Mouse (Mus musculus): ENCODE measurements around the gene Cyp4f14. TPM values are rescaled to one million over a fixed set of nuclear protein-coding genes. Genes with fewer than 3 reads are reported as not detected.

Cyp4f14 gene
- polyA plus RNA-seq (2014; fragmentation: Nextera tagmentation; extraction: Ambion mirVana): not detected in 2 replicates

DNA sequence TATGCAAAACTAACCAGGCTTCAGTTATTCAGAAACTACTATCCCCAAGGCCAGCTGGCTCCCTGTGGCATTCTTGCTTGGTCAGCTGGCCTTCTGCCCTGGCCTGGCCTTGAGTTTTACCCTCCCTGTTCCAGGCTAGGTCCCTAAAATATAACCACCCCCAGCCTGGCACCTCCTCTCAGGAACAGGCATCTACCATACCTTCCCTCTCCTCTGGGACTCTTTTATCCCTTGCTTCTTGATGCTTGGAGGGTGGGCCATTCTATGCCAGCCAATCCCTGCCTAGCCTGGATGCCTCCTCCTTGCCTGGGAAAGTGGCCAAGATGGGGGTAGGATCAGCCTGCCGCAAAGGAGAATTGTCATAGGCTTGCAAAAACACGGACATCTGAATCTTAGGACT, at the start of gene Cyp4f14:
Cyp4f14 (minus strand) TSS at position 212 of the 400 bp plus-strand sequence.
- Histone ChIP-seq H3K4me3 (ENCODE audit: low read depth, low read length) (no peak within 1 kb of the TSS), H3K27me3 (replicated peaks; ENCODE audit: control insufficient read depth, insufficient read depth, low read length) (no peaks in the 10 kb centered on the region), H3K27ac (replicated peaks; ENCODE audit: low read depth, low read length) (no peak within 1 kb of the TSS), H3K36me3 (ENCODE audit: control insufficient read depth, insufficient read depth, low read length) (no peaks in the 10 kb centered on the region), H3K4me1 (ENCODE audit: control insufficient read depth, insufficient read depth, low read length) (no peaks in the 10 kb centered on the region), H3K9me3 (ENCODE audit: control insufficient read depth, low read length) (peaks cover 11% of the 10 kb centered on the region; the same call in 1 of the 2 replicates), H3K4me2 (ENCODE audit: low read depth, low read length) (no peak within 1 kb of the TSS), H3K9ac (ENCODE audit: low read depth, low read length) (no peak within 1 kb of the TSS)
- ATAC-seq (ENCODE audit: low read depth): no peak
- no peak for DNase-seq (ENCODE audit: low spot score)
- WGBS: 50% methylated on average over 2 of the region's 2 CpGs

DNA sequence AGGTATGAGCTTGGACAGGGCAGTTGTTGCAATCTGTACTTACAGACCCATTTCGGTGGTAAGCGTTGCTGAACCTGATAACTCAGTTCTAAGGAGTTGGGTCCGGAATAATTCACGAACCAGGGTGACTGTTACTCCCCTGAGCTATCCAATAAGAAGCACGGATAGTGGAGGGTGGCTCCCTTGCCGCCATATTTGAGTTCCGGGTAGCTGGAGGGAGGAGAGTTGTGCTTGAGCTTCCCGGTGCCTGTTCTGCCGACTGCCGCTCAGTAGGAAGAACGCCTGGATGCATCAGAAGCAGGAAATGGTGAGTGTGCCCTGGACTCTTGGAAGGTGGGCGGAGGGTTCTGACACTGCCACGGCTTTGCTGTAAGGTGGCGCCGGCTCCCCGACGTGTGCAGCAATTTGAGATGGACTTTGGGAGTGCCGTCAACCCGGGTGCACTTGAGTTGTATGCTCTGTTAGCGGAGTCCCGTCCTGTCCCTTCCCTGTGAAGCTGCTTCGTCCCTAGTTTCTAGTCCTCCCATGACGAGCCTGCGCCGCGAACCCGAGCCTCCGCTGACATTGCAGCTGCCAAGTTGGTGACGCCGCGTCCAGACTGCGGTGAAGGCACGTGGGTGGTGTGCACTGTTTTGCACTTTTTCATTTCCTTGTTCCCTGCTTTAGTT, 48.6 kb upstream of the Cyp4f14 start, which contains the start of gene Zfp472:
Zfp472 (plus strand) TSS at position 192 of the 668 bp plus-strand sequence.
- no peaks in the 10 kb centered on the region for H3K9me3 ChIP-seq (ENCODE audit: control insufficient read depth, low read length)
- H3K4me3 ChIP-seq (ENCODE audit: low read depth, low read length): peak within 1 kb of the TSS; percentile 89
- peak; percentile 96 for DNase-seq (ENCODE audit: low spot score)
- H3K27ac ChIP-seq (replicated peaks; ENCODE audit: low read depth, low read length): peak within 1 kb of the TSS; percentile 93
- H3K9ac ChIP-seq (ENCODE audit: low read depth, low read length): peak within 1 kb of the TSS; percentile 79
- WGBS: under 1% methylated on average over 33 of the region's 33 CpGs
- ATAC-seq (ENCODE audit: low read depth): peak; percentile 100
- peaks cover 11% of the 10 kb centered on the region for H3K4me1 ChIP-seq (ENCODE audit: control insufficient read depth, insufficient read depth, low read length)
- no peaks in the 10 kb centered on the region for H3K36me3 ChIP-seq (ENCODE audit: control insufficient read depth, insufficient read depth, low read length)
- H3K4me2 ChIP-seq (ENCODE audit: low read depth, low read length): peak within 1 kb of the TSS; percentile 88
- no peaks in the 10 kb centered on the region for H3K27me3 ChIP-seq (replicated peaks; ENCODE audit: control insufficient read depth, insufficient read depth, low read length)

DNA sequence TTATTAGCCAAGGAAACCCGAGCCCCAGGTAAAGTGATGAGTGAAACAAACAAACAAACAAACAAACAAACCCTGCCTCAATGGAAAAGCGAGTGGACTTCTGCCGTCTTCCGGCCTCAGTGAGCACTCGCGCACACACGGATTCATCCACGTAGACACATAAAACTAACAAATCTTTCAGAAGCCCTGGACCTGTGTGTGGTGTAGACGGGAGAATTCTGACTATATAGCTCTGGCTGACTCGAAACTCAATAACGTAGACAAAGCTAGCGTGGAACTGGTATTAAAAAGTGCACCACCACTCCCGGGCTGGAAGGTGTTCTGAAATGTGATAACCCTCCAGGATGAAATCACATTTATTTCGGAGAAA, 48.1 kb upstream of the Cyp4f14 start:
- H3K4me3 ChIP-seq (ENCODE audit: low read depth, low read length): peak overlapping the region; percentile 89
- H3K9me3 ChIP-seq (ENCODE audit: control insufficient read depth, low read length): no peaks in the 10 kb centered on the region
- peaks cover 11% of the 10 kb centered on the region for H3K4me1 ChIP-seq (ENCODE audit: control insufficient read depth, insufficient read depth, low read length)
- WGBS: under 1% methylated on average over 14 of the region's 14 CpGs
- no peaks in the 10 kb centered on the region for H3K36me3 ChIP-seq (ENCODE audit: control insufficient read depth, insufficient read depth, low read length)
- no peak for DNase-seq (ENCODE audit: low spot score)
- H3K4me2 ChIP-seq (ENCODE audit: low read depth, low read length): peak overlapping the region; percentile 88
- H3K27me3 ChIP-seq (replicated peaks; ENCODE audit: control insufficient read depth, insufficient read depth, low read length): no peaks in the 10 kb centered on the region
- H3K27ac ChIP-seq (replicated peaks; ENCODE audit: low read depth, low read length): peak overlapping the region; percentile 93
- peak; percentile 50 for ATAC-seq (ENCODE audit: low read depth)
- peak overlapping the region; percentile 79 for H3K9ac ChIP-seq (ENCODE audit: low read depth, low read length)

DNA sequence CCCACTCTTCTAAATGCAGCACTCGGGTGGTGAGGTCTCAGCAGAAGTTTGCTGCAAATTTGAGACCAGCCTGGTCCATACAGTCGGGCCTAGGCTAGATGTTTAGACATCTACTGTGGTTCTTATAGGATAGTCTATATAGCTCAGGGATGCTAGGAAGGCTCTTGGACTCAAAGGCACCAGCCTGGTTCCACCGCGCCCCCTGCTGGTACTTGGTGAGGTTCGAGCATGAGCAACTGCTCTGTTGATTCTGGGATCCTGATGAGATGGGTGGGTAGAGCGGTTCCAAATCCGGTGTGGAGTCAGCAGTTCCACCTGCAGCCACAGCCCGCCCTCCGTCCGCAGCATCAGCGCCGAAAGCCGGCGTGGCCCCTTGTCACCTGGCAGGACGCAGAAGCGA, 34.3 kb upstream of the Cyp4f14 start:
- DNase-seq (ENCODE audit: low spot score) (peak; percentile 68), ATAC-seq (ENCODE audit: low read depth) (no peak)
- no peaks in the 10 kb centered on the region for H3K36me3 ChIP-seq (ENCODE audit: control insufficient read depth, insufficient read depth, low read length)
- no peaks in the 10 kb centered on the region for H3K27me3 ChIP-seq (replicated peaks; ENCODE audit: control insufficient read depth, insufficient read depth, low read length)
- H3K27ac ChIP-seq (replicated peaks; ENCODE audit: low read depth, low read length): no peak overlapping the region
- no peak overlapping the region for H3K4me3 ChIP-seq (ENCODE audit: low read depth, low read length)
- 31% methylated on average over 15 of the region's 16 CpGs for WGBS
- H3K4me2 ChIP-seq (ENCODE audit: low read depth, low read length): no peak overlapping the region
- H3K9ac ChIP-seq (ENCODE audit: low read depth, low read length): no peak overlapping the region
- 0 out of 2 replicates have a peak, but pooled peaks cover 5% of the 10 kb centered on the region for H3K4me1 ChIP-seq (ENCODE audit: control insufficient read depth, insufficient read depth, low read length)
- H3K9me3 ChIP-seq (ENCODE audit: control insufficient read depth, low read length): no peaks in the 10 kb centered on the region

DNA sequence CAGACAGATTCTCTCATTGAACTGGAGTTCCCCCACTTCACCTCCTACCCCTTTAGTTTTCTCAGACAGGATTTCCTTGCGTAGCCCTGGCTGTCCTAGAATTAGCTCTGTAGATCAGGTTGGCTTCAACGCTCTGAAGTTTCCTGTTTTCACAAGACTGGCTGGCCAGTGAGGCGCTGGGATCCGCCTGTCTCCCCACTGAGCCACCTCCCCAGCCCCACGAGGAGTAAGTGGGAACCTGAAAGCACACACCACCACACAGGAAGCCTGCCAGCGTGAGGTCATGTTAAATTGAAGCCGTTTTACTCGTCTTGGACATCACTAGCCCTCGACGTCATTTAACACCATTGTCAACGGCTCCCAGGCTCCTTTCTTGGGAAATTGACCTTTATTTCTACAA, 33.9 kb upstream of the Cyp4f14 start:
- no peak overlapping the region for H3K4me2 ChIP-seq (ENCODE audit: low read depth, low read length)
- no peak overlapping the region for H3K27ac ChIP-seq (replicated peaks; ENCODE audit: low read depth, low read length)
- no peak for ATAC-seq (ENCODE audit: low read depth)
- WGBS: 79% methylated on average over 11 of the region's 11 CpGs
- no peak overlapping the region for H3K9ac ChIP-seq (ENCODE audit: low read depth, low read length)
- DNase-seq (ENCODE audit: low spot score): no peak
- H3K36me3 ChIP-seq (ENCODE audit: control insufficient read depth, insufficient read depth, low read length): no peaks in the 10 kb centered on the region
- H3K27me3 ChIP-seq (replicated peaks; ENCODE audit: control insufficient read depth, insufficient read depth, low read length): no peaks in the 10 kb centered on the region
- no peak overlapping the region for H3K4me3 ChIP-seq (ENCODE audit: low read depth, low read length)
- H3K9me3 ChIP-seq (ENCODE audit: control insufficient read depth, low read length): no peaks in the 10 kb centered on the region
- H3K4me1 ChIP-seq (ENCODE audit: control insufficient read depth, insufficient read depth, low read length): 0 out of 2 replicates have a peak, but pooled peaks cover 5% of the 10 kb centered on the region

DNA sequence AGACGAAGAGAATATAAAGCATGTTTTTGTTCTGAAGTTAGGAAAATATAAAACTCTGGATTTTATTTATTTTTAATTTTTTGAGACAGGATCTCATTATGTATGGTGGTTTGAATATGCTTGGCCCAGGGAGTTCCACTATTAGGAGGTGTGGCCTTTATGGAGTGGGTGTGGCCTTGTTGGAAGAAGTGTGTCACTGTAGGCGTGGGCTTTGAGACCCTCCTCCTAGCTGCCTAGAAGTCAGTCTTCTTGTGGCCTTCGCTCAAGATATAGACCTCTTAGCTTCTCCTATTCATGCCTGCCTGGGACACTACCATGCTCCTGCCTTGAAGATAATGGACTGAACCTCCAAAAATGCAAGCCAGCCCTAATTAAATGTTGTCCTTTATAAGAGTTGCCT, 33.0 kb upstream of the Cyp4f14 start:
- H3K9ac ChIP-seq (ENCODE audit: low read depth, low read length): no peak overlapping the region
- 81% methylated on average over 3 of the region's 3 CpGs for WGBS
- DNase-seq (ENCODE audit: low spot score) (no peak), ATAC-seq (ENCODE audit: low read depth) (no peak)
- H3K27ac ChIP-seq (replicated peaks; ENCODE audit: low read depth, low read length): no peak overlapping the region
- 0 out of 2 replicates have a peak, but pooled peaks cover 5% of the 10 kb centered on the region for H3K4me1 ChIP-seq (ENCODE audit: control insufficient read depth, insufficient read depth, low read length)
- H3K4me3 ChIP-seq (ENCODE audit: low read depth, low read length): no peak overlapping the region
- H3K36me3 ChIP-seq (ENCODE audit: control insufficient read depth, insufficient read depth, low read length): no peaks in the 10 kb centered on the region
- no peaks in the 10 kb centered on the region for H3K27me3 ChIP-seq (replicated peaks; ENCODE audit: control insufficient read depth, insufficient read depth, low read length)
- no peaks in the 10 kb centered on the region for H3K9me3 ChIP-seq (ENCODE audit: control insufficient read depth, low read length)
- no peak overlapping the region for H3K4me2 ChIP-seq (ENCODE audit: low read depth, low read length)

DNA sequence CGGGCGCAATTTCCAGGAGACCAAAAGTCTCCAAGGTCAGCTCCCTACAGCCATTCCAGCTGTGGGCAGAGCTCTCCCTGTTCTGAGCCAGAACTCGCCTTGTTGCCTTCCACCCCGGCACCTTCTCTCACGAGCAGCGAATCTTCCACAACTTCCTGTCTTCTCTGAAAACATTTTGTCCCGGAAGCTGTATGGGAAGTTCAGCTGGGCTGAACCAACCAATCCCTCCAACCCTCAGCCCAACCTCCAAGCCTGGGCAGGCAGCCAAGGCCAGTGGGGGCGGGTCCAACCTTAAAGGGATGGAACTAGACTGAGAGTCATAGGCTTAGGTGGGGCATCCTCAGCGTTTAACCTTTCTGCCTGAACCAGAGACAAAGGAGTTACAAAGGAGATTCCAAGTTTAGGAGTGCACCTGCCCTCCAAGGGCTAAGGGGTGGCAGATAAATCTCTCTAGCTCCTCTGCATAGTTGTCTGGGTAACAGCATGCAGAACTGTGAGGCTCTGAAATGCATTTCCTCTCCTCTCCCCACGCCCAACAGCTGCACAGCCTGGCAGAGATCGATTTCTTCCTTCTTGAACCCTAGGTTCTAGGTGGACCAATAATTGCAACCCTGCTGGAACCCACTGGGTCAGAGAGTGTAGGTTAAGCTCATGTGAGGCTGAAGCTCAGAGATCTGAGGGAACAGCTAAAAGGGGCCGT, 30.2 kb upstream of the Cyp4f14 start, which contains the start of gene Cyp4f13:
Cyp4f13 (minus strand) TSS at position 188 of the 700 bp plus-strand sequence.
- peak within 1 kb of the TSS; percentile 56 for H3K27ac ChIP-seq (replicated peaks; ENCODE audit: low read depth, low read length)
- H3K27me3 ChIP-seq (replicated peaks; ENCODE audit: control insufficient read depth, insufficient read depth, low read length): no peaks in the 10 kb centered on the region
- ATAC-seq (ENCODE audit: low read depth): peak; percentile 99
- DNase-seq (ENCODE audit: low spot score): peak; percentile 96
- peak within 1 kb of the TSS; percentile 79 for H3K4me2 ChIP-seq (ENCODE audit: low read depth, low read length)
- no peaks in the 10 kb centered on the region for H3K9me3 ChIP-seq (ENCODE audit: control insufficient read depth, low read length)
- 0 out of 2 replicates have a peak, but pooled peaks cover 5% of the 10 kb centered on the region for H3K4me1 ChIP-seq (ENCODE audit: control insufficient read depth, insufficient read depth, low read length)
- 27% methylated on average over 12 of the region's 12 CpGs for WGBS
- H3K36me3 ChIP-seq (ENCODE audit: control insufficient read depth, insufficient read depth, low read length): no peaks in the 10 kb centered on the region
- peak within 1 kb of the TSS; percentile 46 for H3K4me3 ChIP-seq (ENCODE audit: low read depth, low read length)
- H3K9ac ChIP-seq (ENCODE audit: low read depth, low read length): peak within 1 kb of the TSS; percentile 70

DNA sequence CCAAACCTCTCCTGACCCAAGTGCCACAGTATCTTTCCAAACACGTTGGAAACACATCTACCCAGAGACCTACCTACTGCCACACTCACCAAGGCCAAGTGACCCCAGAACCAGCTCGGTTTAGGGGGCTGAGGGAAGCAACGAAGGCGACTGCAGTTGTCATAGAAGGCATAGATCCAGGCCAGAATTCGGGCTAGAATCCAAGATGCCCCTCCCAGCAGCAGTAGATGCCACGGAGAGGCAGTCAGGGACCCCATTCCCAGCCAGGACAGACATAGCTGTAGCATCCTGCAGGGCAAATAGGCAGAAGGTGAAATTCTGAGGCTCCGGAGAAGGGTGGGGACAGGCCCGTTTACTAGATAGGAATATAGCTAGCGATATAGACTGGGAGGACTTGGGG, 29.6 kb upstream of the Cyp4f14 start:
- Histone ChIP-seq H3K27ac (replicated peaks; ENCODE audit: low read depth, low read length) (no peak overlapping the region; the same call in 1 of the 2 replicates), H3K36me3 (ENCODE audit: control insufficient read depth, insufficient read depth, low read length) (no peaks in the 10 kb centered on the region), H3K27me3 (replicated peaks; ENCODE audit: control insufficient read depth, insufficient read depth, low read length) (no peaks in the 10 kb centered on the region), H3K9me3 (ENCODE audit: control insufficient read depth, low read length) (no peaks in the 10 kb centered on the region), H3K9ac (ENCODE audit: low read depth, low read length) (peak overlapping the region; percentile 70), H3K4me1 (ENCODE audit: control insufficient read depth, insufficient read depth, low read length) (0 out of 2 replicates have a peak, but pooled peaks cover 5% of the 10 kb centered on the region), H3K4me3 (ENCODE audit: low read depth, low read length) (peak overlapping the region; percentile 46), H3K4me2 (ENCODE audit: low read depth, low read length) (peak overlapping the region; percentile 79)
- DNase-seq (ENCODE audit: low spot score): no peak
- WGBS: 63% methylated on average over 9 of the region's 9 CpGs
- ATAC-seq (ENCODE audit: low read depth): no peak
